Mouse (Mus musculus) thymus, postnatal 0 days (tissue): ENCODE data around the gene Magea10. TPM values are rescaled to one million over a fixed set of nuclear protein-coding genes. Genes with fewer than 3 reads are reported as not detected.

Experiments used
- DNase-seq: peaks from one replicate; pipeline ENCODE4 v3.0.0-alpha.2; 2015; ENCODE audit warnings: low spot score
- polyA plus RNA-seq: library from polyadenylated mRNA; unstranded; fragments of >200 nt; fragmentation: Nextera tagmentation; extraction: Ambion mirVana; gene quantifications from 2 replicates; pipeline ENCODE4 v1.2.1, GENCODE M21; 2015

The Magea10 gene
- polyA plus RNA-seq = not detected in 2 replicates

- no peak for DNase-seq
Observed at GRCm38 (mm10) chrX:72386758-72387157, at the start of gene Magea10. Gene Magea10, minus strand, starts transcription at chrX:72386858.

- DNase-seq = no peak
Observed at GRCm38 (mm10) chrX:72381972-72382371, 4.7 kb downstream of the Magea10 start.

Other genes starting within 250 kb of the Magea10 start
- not detected in 2 replicates for gene Magea4, start 164.8 kb downstream of the Magea10 start, polyA plus RNA-seq
- 0.23 and 0.65 TPM in 2 replicates for gene Gabre, start 112.1 kb downstream of the Magea10 start, polyA plus RNA-seq